Mouse (Mus musculus) megakaryocyte, adult 5-6 weeks (primary cell): ENCODE data around the gene Ndufv1. TPM values are rescaled to one million over a fixed set of nuclear protein-coding genes. Genes with fewer than 3 reads are reported as not detected.

Experiments
- ATAC-seq: 2 replicates; pipeline ENCODE4 v1.8.0; 2016; ENCODE audit warnings: mild to moderate bottlenecking, inconsistent platforms; ENCODE audit not compliant: poor library complexity, severe bottlenecking
- total RNA-seq, 2 experiments: library from RNA; stranded (forward) in 1 of 2; stranded (reverse) in 1 of 2; fragments of 153-499, 151-499 nt in 1 of 2; fragments of 221-1000, 200-1000 nt in 1 of 2; gene quantifications; 2 replicates each; pipeline versions ENCODE4 v1.2.3 to v1.2.4; 2015 to 2017

Ndufv1 gene
- total RNA-seq, 2 experiments from 2014 or later, result 103 to 151 TPM

- ATAC-seq, result no peak
Observed at GRCm38 (mm10) chr19:4003641-4004040, 9.0 kb downstream of the Ndufv1 start.

GRCm38 (mm10) chr19:4003112-4003511 lies 9.5 kb downstream of the Ndufv1 start, which contains the start of gene Doc2g:
Doc2g (plus strand) TSS chr19:4003313.
- no peak for ATAC-seq

GRCm38 (mm10) chr19:4001752-4002151 lies 10.9 kb downstream of the Ndufv1 start:
- no peak for ATAC-seq

GRCm38 (mm10) chr19:4000949-4001525 lies 11.6 kb downstream of the Ndufv1 start:
- 0 out of 2 replicates have a peak, but pooled peaks have one; percentile 1 for ATAC-seq

- peak; percentile 91 for ATAC-seq
Observed at GRCm38 (mm10) chr19:4000119-4000900, 12.3 kb downstream of the Ndufv1 start, which contains the start of the genes Nudt8 and Gm49405. Nudt8 (plus strand) TSS chr19:4000580. Gm49405 (plus strand) TSS chr19:4000626.

- ATAC-seq, result no peak
Observed at GRCm38 (mm10) chr19:3999121-3999730, 13.4 kb downstream of the Ndufv1 start.

- ATAC-seq, result no peak
Observed at GRCm38 (mm10) chr19:3998335-3998734, 14.3 kb downstream of the Ndufv1 start.

GRCm38 (mm10) chr19:3997231-3997630 lies 15.4 kb downstream of the Ndufv1 start:
- ATAC-seq, result no peak

- no peak for ATAC-seq
Observed at GRCm38 (mm10) chr19:3996747-3997146, 15.9 kb downstream of the Ndufv1 start.

GRCm38 (mm10) chr19:3996106-3996505 lies 16.5 kb downstream of the Ndufv1 start:
- ATAC-seq, result no peak

GRCm38 (mm10) chr19:3995505-3995904 lies 17.1 kb downstream of the Ndufv1 start:
- ATAC-seq, result no peak

- no peak for ATAC-seq
Observed at GRCm38 (mm10) chr19:3994932-3995331, 17.7 kb downstream of the Ndufv1 start.

- ATAC-seq, result no peak
Observed at GRCm38 (mm10) chr19:3992416-3992815, 20.2 kb downstream of the Ndufv1 start, which contains the start of gene Tbx10. Tbx10 (plus strand) TSS chr19:3992752.

GRCm38 (mm10) chr19:3991966-3992365 lies 20.6 kb downstream of the Ndufv1 start:
- ATAC-seq, result no peak

- no peak for ATAC-seq
Observed at GRCm38 (mm10) chr19:3991562-3991961, 21.0 kb downstream of the Ndufv1 start.

- ATAC-seq, result no peak
Observed at GRCm38 (mm10) chr19:3990804-3991203, 21.8 kb downstream of the Ndufv1 start.

- no peak for ATAC-seq
Observed at GRCm38 (mm10) chr19:3988750-3989149, 23.9 kb downstream of the Ndufv1 start.

- no peak for ATAC-seq
Observed at GRCm38 (mm10) chr19:3988066-3988465, 24.5 kb downstream of the Ndufv1 start.

- ATAC-seq, result no peak
Observed at GRCm38 (mm10) chr19:3986334-3986733, 26.3 kb downstream of the Ndufv1 start, which contains the start of gene Acy3. Acy3 (plus strand) TSS chr19:3986570.

- no peak for ATAC-seq
Observed at GRCm38 (mm10) chr19:3985261-3985681, 27.3 kb downstream of the Ndufv1 start.

GRCm38 (mm10) chr19:3983527-3984200 lies 28.9 kb downstream of the Ndufv1 start:
- no peak for ATAC-seq
